Mouse (Mus musculus) CD4-positive, CD25-positive, alpha-beta regulatory T cell (primary cell): ENCODE measurements around the gene Gstp3. TPM values are rescaled to one million over a fixed set of nuclear protein-coding genes. Genes with fewer than 3 reads are reported as not detected.

Source experiments
- polyA plus RNA-seq: library from polyadenylated mRNA; unstranded; fragments of 100-300 nt; shearing (Covaris generic); gene quantifications from one replicate; pipeline ENCODE4 v1.2.1, GENCODE M21; 2017

Gstp3 gene
- 96.6 TPM for polyA plus RNA-seq

GRCm38 (mm10) chr19:4059069-4059740, at the start of gene Gstp3:
TSS of gene Gstp3 (minus strand) at chr19:4059569.

GRCm38 (mm10) chr19:4099837-4100717, 40.7 kb upstream of the Gstp3 start, which contains the start of gene Pitpnm1:
TSS of gene Pitpnm1 (plus strand) at chr19:4099998.

GRCm38 (mm10) chr19:4096642-4097440, 37.5 kb upstream of the Gstp3 start, which contains the start of gene Cdk2ap2:
TSS of gene Cdk2ap2 (plus strand) at chr19:4097182.

GRCm38 (mm10) chr19:4081394-4081793, 22.0 kb upstream of the Gstp3 start, which contains the start of gene Cabp2:
TSS of gene Cabp2 (plus strand) at chr19:4081578.

GRCm38 (mm10) chr19:4045966-4046865, 13.2 kb downstream of the Gstp3 start, which contains the start of gene Gstp2:
TSS of gene Gstp2 (minus strand) at chr19:4046023.

GRCm38 (mm10) chr19:4037788-4038232, 21.6 kb downstream of the Gstp3 start, which contains the start of gene Gstp1:
TSS of gene Gstp1 (minus strand) at chr19:4037985.

GRCm38 (mm10) chr19:4012432-4013022, 46.8 kb downstream of the Gstp3 start, which contains the start of gene Ndufv1:
TSS of gene Ndufv1 (minus strand) at chr19:4012806.

Other genes starting within 250 kb of the Gstp3 start
- gene Chka, start 207.8 kb downstream of the Gstp3 start, polyA plus RNA-seq: 16.3 TPM
- 74.4 TPM for gene Tcirg1, start 152.4 kb downstream of the Gstp3 start, polyA plus RNA-seq
- gene Ndufs8, start 146.8 kb downstream of the Gstp3 start, polyA plus RNA-seq: 187 TPM
- gene Aldh3b1, start 129.8 kb downstream of the Gstp3 start, polyA plus RNA-seq: 0.23 TPM
- gene Unc93b1, start 124.4 kb downstream of the Gstp3 start, polyA plus RNA-seq: 37.5 TPM
- gene Aldh3b3, start 100.9 kb downstream of the Gstp3 start, polyA plus RNA-seq: not detected
- gene Aldh3b2, start 87.2 kb downstream of the Gstp3 start, polyA plus RNA-seq: not detected
- 0.60 TPM for gene Acy3, start 73.0 kb downstream of the Gstp3 start, polyA plus RNA-seq
- not detected for gene Tbx10, start 66.8 kb downstream of the Gstp3 start, polyA plus RNA-seq
- gene Nudt8, start 59.0 kb downstream of the Gstp3 start, polyA plus RNA-seq: 17.6 TPM
- 2.0 TPM for gene Gm49405, start 58.9 kb downstream of the Gstp3 start, polyA plus RNA-seq
- 3.5 TPM for gene Doc2g, start 56.3 kb downstream of the Gstp3 start, polyA plus RNA-seq
- gene Ndufv1, start 46.8 kb downstream of the Gstp3 start, polyA plus RNA-seq: 164 TPM
- gene Gstp1, start 21.6 kb downstream of the Gstp3 start, polyA plus RNA-seq: 512 TPM
- gene Gstp2, start 13.5 kb downstream of the Gstp3 start, polyA plus RNA-seq: 2.0 TPM
- not detected for gene Cabp2, start 22.0 kb upstream of the Gstp3 start, polyA plus RNA-seq
- gene Cdk2ap2, start 37.6 kb upstream of the Gstp3 start, polyA plus RNA-seq: 799 TPM
- 330 TPM for gene Pitpnm1, start 40.4 kb upstream of the Gstp3 start, polyA plus RNA-seq
- 195 TPM for gene Aip, start 66.3 kb upstream of the Gstp3 start, polyA plus RNA-seq
- not detected for gene Gpr152, start 80.2 kb upstream of the Gstp3 start, polyA plus RNA-seq
- 0.41 TPM for gene Cabp4, start 84.5 kb upstream of the Gstp3 start, polyA plus RNA-seq
- 394 TPM for gene Coro1b, start 89.0 kb upstream of the Gstp3 start, polyA plus RNA-seq
- 1,480 TPM for gene Ptprcap, start 94.0 kb upstream of the Gstp3 start, polyA plus RNA-seq
- gene Rps6kb2, start 103.8 kb upstream of the Gstp3 start, polyA plus RNA-seq: 49.1 TPM
- 36.9 TPM for gene Carns1, start 115.9 kb upstream of the Gstp3 start, polyA plus RNA-seq
- 782 TPM for gene Tbc1d10c, start 131.7 kb upstream of the Gstp3 start, polyA plus RNA-seq
- 1,094 TPM for gene Ppp1ca, start 132.5 kb upstream of the Gstp3 start, polyA plus RNA-seq
- 80.3 TPM for gene Rad9a, start 142.1 kb upstream of the Gstp3 start, polyA plus RNA-seq
- gene Clcf1, start 154.7 kb upstream of the Gstp3 start, polyA plus RNA-seq: 38.4 TPM
- 0.61 TPM for gene AC109138.7, start 154.8 kb upstream of the Gstp3 start, polyA plus RNA-seq
- gene Pold4, start 172.3 kb upstream of the Gstp3 start, polyA plus RNA-seq: 113 TPM
- gene Ssh3, start 209.6 kb upstream of the Gstp3 start, polyA plus RNA-seq: 0.73 TPM
- gene Ankrd13d, start 223.6 kb upstream of the Gstp3 start, polyA plus RNA-seq: 7.3 TPM
- gene Grk2, start 246.7 kb upstream of the Gstp3 start, polyA plus RNA-seq: 238 TPM